Mouse (Mus musculus) testis, adult 2 months (tissue): ENCODE data around the gene Lrrtm4. TPM values are rescaled to one million over a fixed set of nuclear protein-coding genes. Genes with fewer than 3 reads are reported as not detected.

Experiments
- H3K27ac ChIP-seq: fragments of 200-500 bp; 2 replicates; pipeline ENCODE4 v1.5.1; 2012; ENCODE audit warnings: low read depth, low read length; ENCODE audit not compliant: control insufficient read depth, insufficient read depth
- H3K27me3 ChIP-seq: fragments of 200-500 bp; 2 replicates; pipeline ENCODE4 v1.6.1; 2012; ENCODE audit warnings: mild to moderate bottlenecking, low read length, moderate library complexity; ENCODE audit not compliant: control insufficient read depth, insufficient read depth
- H3K36me3 ChIP-seq: fragments of 200-500 bp; 2 replicates; pipeline ENCODE4 v1.6.1; 2012; ENCODE audit warnings: mild to moderate bottlenecking, low read length; ENCODE audit not compliant: control insufficient read depth, insufficient read depth
- H3K4me1 ChIP-seq: fragments of 200-500 bp; 2 replicates; pipeline ENCODE4 v1.6.1; 2012; ENCODE audit warnings: low read length; ENCODE audit not compliant: control insufficient read depth, insufficient read depth
- H3K4me3 ChIP-seq: fragments of 200-500 bp; 2 replicates; pipeline ENCODE4 v1.5.1; 2012; ENCODE audit warnings: low read depth, mild to moderate bottlenecking, low read length, moderate library complexity, mixed read lengths; ENCODE audit not compliant: control insufficient read depth
- CTCF ChIP-seq: fragments of 200-500 bp; IDR thresholded peaks from 2 replicates; pipeline ENCODE4 v1.5.1; 2012; ENCODE audit warnings: low read depth, mild to moderate bottlenecking, inconsistent platforms, low read length, moderate library complexity; ENCODE audit not compliant: control insufficient read depth, insufficient read depth, insufficient replicate concordance
- POLR2A ChIP-seq: fragments of 200-500 bp; IDR thresholded peaks from 2 replicates; pipeline ENCODE4 v1.6.1; 2012; ENCODE audit warnings: low read depth, mild to moderate bottlenecking, inconsistent platforms, low read length, moderate library complexity; ENCODE audit not compliant: control insufficient read depth
- polyA plus RNA-seq: library from polyadenylated mRNA; depleted of rRNA; stranded (reverse); fragments of >200 nt; gene quantifications from 2 replicates; pipeline ENCODE4 v1.2.3, GENCODE M21; 2012

Gene Lrrtm4
- polyA plus RNA-seq, 1 experiment, result not detected

GRCm38 (mm10) chr6:80328391-80328790 is 309.7 kb downstream of the Lrrtm4 start:
- H3K4me3 ChIP-seq, result no peak overlapping the region
- H3K27ac ChIP-seq, result no peak overlapping the region
- H3K27me3 ChIP-seq, result no peaks in the 10 kb centered on the region
- H3K36me3 ChIP-seq, result no peaks in the 10 kb centered on the region
- no peaks in the 10 kb centered on the region for H3K4me1 ChIP-seq
- TF ChIP-seq POLR2A (no peak), CTCF (no peak)

GRCm38 (mm10) chr6:80331751-80332150 is 313.1 kb downstream of the Lrrtm4 start:
- H3K27ac ChIP-seq, result no peak overlapping the region
- TF ChIP-seq POLR2A (no peak), CTCF (no peak)

DNA sequence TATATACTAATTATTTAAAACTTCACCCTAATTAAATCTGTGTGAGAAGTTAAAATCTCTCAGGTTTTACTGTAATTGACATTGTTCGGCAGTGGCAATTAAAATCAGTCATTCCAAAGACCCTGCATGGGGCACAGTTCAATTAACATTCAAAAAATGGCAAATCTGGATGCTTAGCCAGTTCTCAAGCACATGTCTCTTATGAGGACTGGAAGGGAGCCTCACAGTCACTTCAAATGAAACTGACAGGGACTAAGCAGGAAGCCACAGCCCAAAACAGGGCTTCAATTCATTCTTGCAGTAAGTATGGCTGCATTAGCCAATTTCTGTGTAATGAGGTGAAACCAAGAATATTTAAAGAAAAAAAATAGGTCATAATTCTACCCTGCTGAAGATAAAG is 333.6 kb downstream of the Lrrtm4 start:
- Histone ChIP-seq H3K36me3 (no peaks in the 10 kb centered on the region), H3K27ac (no peak overlapping the region), H3K4me3 (no peak overlapping the region), H3K4me1 (no peaks in the 10 kb centered on the region), H3K27me3 (no peaks in the 10 kb centered on the region)
- TF ChIP-seq POLR2A (no peak), CTCF (no peak)

More at GRCm38 (mm10) chr6:80331751-80332150, 313.1 kb downstream of the Lrrtm4 start:
- H3K4me1 ChIP-seq, result no peaks in the 10 kb centered on the region
- H3K36me3 ChIP-seq, result no peaks in the 10 kb centered on the region
- H3K27me3 ChIP-seq, result no peaks in the 10 kb centered on the region
- H3K4me3 ChIP-seq, result no peak overlapping the region

DNA sequence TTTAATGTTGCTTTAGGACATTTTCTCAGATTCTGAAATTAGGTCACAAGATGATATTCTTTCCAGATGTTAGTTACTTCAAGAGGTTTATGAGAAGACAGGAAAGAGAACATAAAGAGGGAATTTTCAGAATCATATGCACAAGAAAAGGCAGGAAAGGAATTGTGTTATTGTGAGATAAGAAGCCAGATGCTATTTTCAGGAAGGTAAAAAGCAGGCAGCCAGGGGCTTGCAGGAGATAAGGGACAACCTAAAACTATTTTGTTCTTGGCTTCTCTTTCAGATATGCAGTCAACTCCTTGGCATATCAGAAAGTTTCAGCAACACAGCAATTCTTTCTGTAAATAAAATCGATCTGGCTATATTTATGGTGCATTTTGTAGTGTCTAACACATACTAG is 338.4 kb downstream of the Lrrtm4 start:
- H3K4me1 ChIP-seq, result no peaks in the 10 kb centered on the region
- H3K27me3 ChIP-seq, result no peaks in the 10 kb centered on the region
- H3K27ac ChIP-seq, result no peak overlapping the region
- TF ChIP-seq POLR2A, result no peak
- H3K4me3 ChIP-seq, result no peak overlapping the region
- no peaks in the 10 kb centered on the region for H3K36me3 ChIP-seq

DNA sequence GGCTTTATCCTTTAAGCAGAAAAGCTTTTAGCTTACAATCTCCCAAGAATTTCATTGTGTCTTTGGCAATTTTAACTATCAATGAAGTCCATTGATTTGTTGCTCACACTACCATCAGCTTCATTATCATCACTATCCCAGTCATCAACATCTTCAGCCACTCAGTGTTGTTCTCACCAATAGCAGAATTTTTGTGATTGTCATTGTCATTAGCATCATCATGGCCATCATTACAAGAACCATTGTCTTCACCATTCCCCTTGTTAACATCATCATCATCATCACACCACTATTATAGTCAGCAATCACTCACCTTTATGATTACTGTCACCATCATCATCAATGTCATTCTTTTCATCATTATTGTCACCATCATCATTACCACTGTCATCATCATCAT is 344.9 kb downstream of the Lrrtm4 start:
- TF ChIP-seq POLR2A, result no peak
- no peak for TF ChIP-seq CTCF
- no peaks in the 10 kb centered on the region for H3K4me1 ChIP-seq
- no peak overlapping the region for H3K4me3 ChIP-seq
- no peak overlapping the region for H3K27ac ChIP-seq
- H3K27me3 ChIP-seq, result no peaks in the 10 kb centered on the region
- H3K36me3 ChIP-seq, result no peaks in the 10 kb centered on the region

DNA sequence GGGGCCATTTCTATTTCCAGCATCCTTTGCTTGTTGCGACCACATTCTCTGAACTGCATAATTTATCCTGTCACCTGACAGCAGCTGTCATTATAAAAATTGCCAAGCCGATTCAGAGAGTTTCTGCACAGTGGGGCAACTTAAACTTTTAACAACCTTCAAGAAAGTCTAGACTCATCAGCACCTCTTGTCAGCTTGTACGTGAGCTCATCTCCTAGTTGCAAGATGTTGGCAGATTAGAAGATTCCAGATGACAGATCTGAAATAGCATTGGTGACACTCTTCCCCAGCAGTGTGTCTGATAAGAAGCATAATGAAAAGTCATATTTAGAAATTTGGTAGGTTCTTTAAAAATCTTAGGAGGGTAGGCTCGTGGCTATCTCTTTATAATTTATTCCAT is 347.9 kb downstream of the Lrrtm4 start:
- TF ChIP-seq POLR2A, result no peak
- no peak for TF ChIP-seq CTCF

GRCm38 (mm10) chr6:80389571-80389970 is 370.9 kb downstream of the Lrrtm4 start:
- H3K27me3 ChIP-seq, result no peaks in the 10 kb centered on the region
- no peaks in the 10 kb centered on the region for H3K4me1 ChIP-seq
- no peak overlapping the region for H3K27ac ChIP-seq
- no peak for TF ChIP-seq CTCF
- TF ChIP-seq POLR2A, result no peak
- no peak overlapping the region for H3K4me3 ChIP-seq
- no peaks in the 10 kb centered on the region for H3K36me3 ChIP-seq

More for the DNA sequence above, 347.9 kb downstream of the Lrrtm4 start:
- Histone ChIP-seq H3K27ac (no peak overlapping the region), H3K4me3 (no peak overlapping the region), H3K27me3 (no peaks in the 10 kb centered on the region), H3K36me3 (no peaks in the 10 kb centered on the region), H3K4me1 (no peaks in the 10 kb centered on the region)

GRCm38 (mm10) chr6:80406757-80407156 is 388.1 kb downstream of the Lrrtm4 start:
- Histone ChIP-seq H3K4me3 (no peak overlapping the region), H3K27me3 (no peaks in the 10 kb centered on the region), H3K36me3 (no peaks in the 10 kb centered on the region), H3K4me1 (no peaks in the 10 kb centered on the region), H3K27ac (no peak overlapping the region)
- TF ChIP-seq CTCF (no peak), POLR2A (no peak)
